Mouse (Mus musculus): ENCODE results near the gene Nop58. TPM values are rescaled to one million over a fixed set of nuclear protein-coding genes. Genes with fewer than 3 reads are reported as not detected.

Gene Nop58
- total RNA-seq, 2 experiments from 2014 or later, result 146 to 164 TPM

Other genes with a start within 250 kb of the Nop58 start
- 10 to 100 TPM; 23.6 to 28.7 TPM for gene Fzd7, start 202.5 kb upstream of the Nop58 start, total RNA-seq (2021)
- 10 to 100 TPM; 31.3 to 33.2 TPM for gene Gm973, start 168.7 kb upstream of the Nop58 start, total RNA-seq (2021)
- 100 to 1,000 TPM; 158 to 163 TPM for gene Sumo1, start 14.1 kb upstream of the Nop58 start, total RNA-seq (2021)
- gene Bmpr2, start 78.4 kb downstream of the Nop58 start, total RNA-seq (2021), result 10 to 100 TPM; 66.6 to 70.0 TPM
- gene Fam117b, start 228.0 kb downstream of the Nop58 start, total RNA-seq (2021), result 10 to 100 TPM; 47.2 to 51.2 TPM